Mouse (Mus musculus): ENCODE data around the gene Ncor2.

- TF ChIP-seq CTCF (IDR thresholded peaks at IDR 0.05; ENCODE audit: extremely low read depth, insufficient read depth, low read length) (no peak), POLR2A (IDR thresholded peaks at IDR 0.05; ENCODE audit: extremely low read depth, insufficient read depth, low read length) (no peak)
Measured at GRCm38 (mm10) chr5:125110196-125110595, 68.8 kb downstream of the Ncor2 start.

All from cortical plate, adult 2 months (tissue).